Mouse (Mus musculus) E14TG2a.4 (cell line): ENCODE results near the gene C87499.

Source experiments
- H3K27me3 ChIP-seq: 2 replicates; pipeline ENCODE4 v1.6.1; 2014; ENCODE audit warnings: low read length, control low read depth; ENCODE audit not compliant: insufficient read depth
- H3K36me3 ChIP-seq: 2 replicates; pipeline ENCODE4 v1.6.1; 2014; ENCODE audit warnings: low read length, control low read depth; ENCODE audit not compliant: insufficient read depth
- H3K4me1 ChIP-seq: replicated peaks from 2 replicates; pipeline ENCODE4 v1.6.1; 2014; ENCODE audit warnings: low read depth, low read length, control low read depth
- H3K4me3 ChIP-seq: replicated peaks from 2 replicates; pipeline ENCODE4 v1.5.1; 2014; ENCODE audit warnings: mild to moderate bottlenecking, low read length
- H3K9me3 ChIP-seq: 2 replicates; pipeline ENCODE4 v1.6.1; 2014; ENCODE audit warnings: low read length, control low read depth
- CTCF ChIP-seq: conservative IDR thresholded peaks from 2 replicates; pipeline ENCODE4 v1.5.1; 2014; ENCODE audit warnings: low read length
- NANOG ChIP-seq: IDR thresholded peaks from 2 replicates; pipeline ENCODE4 v1.6.1; 2014; ENCODE audit warnings: borderline replicate concordance, low read length, mixed read lengths
- POU5F1 ChIP-seq: IDR thresholded peaks from 2 replicates; pipeline ENCODE4 v1.6.1; 2014; ENCODE audit warnings: low read length, borderline replicate concordance

The C87499 gene

DNA sequence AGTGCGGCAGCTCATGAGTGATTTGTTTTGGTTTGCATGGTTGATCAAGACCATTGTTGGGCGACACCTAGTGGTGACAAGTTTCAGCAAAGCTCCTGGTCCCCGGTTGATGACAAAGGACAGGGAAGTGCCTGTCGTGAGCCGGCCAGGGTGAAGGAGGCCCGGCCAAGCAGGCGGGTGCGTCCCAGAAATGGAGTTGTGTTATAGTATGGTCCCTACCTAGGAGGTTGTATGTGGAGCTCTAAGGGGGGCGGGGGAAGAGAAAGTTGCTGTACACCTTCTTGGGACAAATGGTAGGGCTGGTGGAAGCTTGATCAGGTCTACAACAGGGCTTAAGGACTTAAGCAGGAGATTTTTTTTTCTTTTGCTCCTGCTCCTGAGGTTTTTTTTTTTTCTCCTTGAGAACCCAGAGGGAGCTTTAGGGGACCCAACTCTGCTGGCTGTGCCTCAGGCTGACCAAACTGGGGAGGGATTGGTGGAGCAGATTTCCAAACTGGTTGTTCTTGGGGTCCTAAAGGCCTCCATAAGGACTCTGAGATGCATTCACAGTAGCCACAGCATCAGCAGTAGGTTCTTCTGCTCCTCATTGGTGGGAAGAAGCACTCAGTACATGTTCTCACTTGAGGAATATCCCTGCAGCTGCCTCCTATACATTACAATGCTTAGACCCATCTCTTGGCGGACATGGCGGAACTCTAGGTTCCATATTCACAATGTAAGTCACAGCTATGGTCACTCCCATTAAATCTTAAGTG, 7.0 kb upstream of the C87499 start:
- Histone ChIP-seq H3K4me1 (no peaks in the 10 kb centered on the region), H3K4me3 (no peak overlapping the region), H3K9me3 (peaks cover 57% of the 10 kb centered on the region), H3K27me3 (no peaks in the 10 kb centered on the region), H3K36me3 (no peaks in the 10 kb centered on the region)
- no peak for TF ChIP-seq NANOG
- no peak; the same call in 1 of the 2 replicates for TF ChIP-seq CTCF

DNA sequence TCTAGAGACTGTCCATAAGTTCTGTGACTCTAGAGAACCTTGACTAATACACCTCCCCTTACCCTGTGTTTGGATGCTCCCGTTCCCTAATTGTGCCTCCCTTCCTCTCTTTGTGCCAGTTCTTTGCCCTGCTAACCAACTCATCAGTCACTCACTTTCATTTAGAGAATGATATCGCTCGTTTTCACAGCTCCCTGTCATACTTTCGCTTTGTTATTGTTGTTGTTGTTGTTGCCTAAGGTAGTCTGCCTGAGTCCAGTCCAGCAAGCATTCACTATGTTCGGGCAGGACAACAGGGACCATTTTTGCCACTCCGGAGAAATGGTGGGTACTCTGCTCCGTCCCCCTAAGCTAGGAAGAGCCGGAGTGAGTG, 6.5 kb upstream of the C87499 start:
- peaks cover 54% of the 10 kb centered on the region for H3K9me3 ChIP-seq
- no peak overlapping the region for H3K4me3 ChIP-seq
- H3K36me3 ChIP-seq: no peaks in the 10 kb centered on the region
- H3K27me3 ChIP-seq: no peaks in the 10 kb centered on the region
- TF ChIP-seq CTCF (no peak), POU5F1 (no peak), NANOG (no peak)
- no peaks in the 10 kb centered on the region for H3K4me1 ChIP-seq

DNA sequence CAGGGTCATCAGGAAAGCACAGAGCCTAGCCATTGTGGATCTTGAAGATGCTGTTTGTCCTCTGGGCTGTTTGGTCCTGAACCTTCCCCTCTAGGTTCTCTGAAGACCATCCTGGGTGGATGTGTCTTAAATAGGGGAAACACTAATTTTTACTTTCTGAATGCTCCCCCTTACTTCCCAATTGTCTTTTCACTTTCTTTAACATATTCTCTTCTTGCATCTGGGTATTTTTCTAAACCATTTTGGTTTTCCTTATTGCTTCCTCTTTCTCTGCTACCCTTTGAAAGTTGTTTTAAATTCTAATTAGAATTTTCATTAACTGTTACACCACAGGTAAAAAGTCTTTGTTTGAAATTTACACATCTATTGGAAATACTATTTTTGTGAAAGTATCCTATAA, 30.9 kb downstream of the C87499 start, which contains the start of gene Ifna12:
Ifna12 (minus strand) TSS at position 101 of the 400 bp plus-strand sequence.
- H3K4me1 ChIP-seq: no peaks in the 10 kb centered on the region
- TF ChIP-seq NANOG (no peak), POU5F1 (no peak), CTCF (no peak)
- no peaks in the 10 kb centered on the region for H3K9me3 ChIP-seq
- H3K36me3 ChIP-seq: no peaks in the 10 kb centered on the region
- H3K27me3 ChIP-seq: no peaks in the 10 kb centered on the region
- no peak within 1 kb of the TSS for H3K4me3 ChIP-seq

DNA sequence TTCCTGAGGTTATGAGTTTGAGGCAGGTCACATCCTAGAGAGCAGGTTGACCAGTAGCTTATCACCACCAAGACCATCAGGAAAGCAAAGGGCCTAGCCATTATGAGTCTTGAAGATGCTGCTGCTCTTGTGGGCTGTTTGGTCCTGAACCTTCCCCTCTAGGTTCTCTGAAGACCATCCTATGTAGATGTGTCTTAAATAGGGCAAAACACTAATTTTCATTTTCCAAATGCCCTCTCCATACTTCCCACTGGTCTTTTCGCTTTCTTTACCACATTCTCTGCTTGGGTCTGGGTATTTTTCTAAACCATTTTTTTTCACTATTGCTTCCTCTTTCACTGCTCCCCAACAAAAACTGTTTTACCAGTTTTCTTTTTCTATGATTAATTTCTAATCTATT, 41.9 kb downstream of the C87499 start, which contains the start of gene Ifna9:
Ifna9 (minus strand) TSS at position 101 of the 400 bp plus-strand sequence.
- no peak within 1 kb of the TSS for H3K4me3 ChIP-seq
- no peaks in the 10 kb centered on the region for H3K9me3 ChIP-seq
- H3K36me3 ChIP-seq: no peaks in the 10 kb centered on the region
- no peak for TF ChIP-seq POU5F1
- no peak for TF ChIP-seq CTCF
- TF ChIP-seq NANOG: no peak
- H3K27me3 ChIP-seq: no peaks in the 10 kb centered on the region
- H3K4me1 ChIP-seq: no peaks in the 10 kb centered on the region
